Mouse (Mus musculus) C2C12 (cell line): Measurements from ENCODE around the gene B3galnt2. TPM values are rescaled to one million over a fixed set of nuclear protein-coding genes. Genes with fewer than 3 reads are reported as not detected.
"Not testable (repeated sequence)": the region's sequence is repeated elsewhere in the genome, so short reads cannot be mapped to it uniquely, and the experiment has no call there.

Experiments used
- H3K27me3 ChIP-seq: one replicate; pipeline ENCODE4 v1.6.1; 2011; ENCODE audit not compliant: control insufficient read depth, insufficient read depth, insufficient read length
- H3K36me3 ChIP-seq: one replicate; pipeline ENCODE4 v1.6.1; 2011; ENCODE audit not compliant: control insufficient read depth, insufficient read depth
- H3K4me3 ChIP-seq: one replicate; pipeline ENCODE4 v1.5.1; 2011; ENCODE audit warnings: mild to moderate bottlenecking, control low read depth; ENCODE audit not compliant: poor library complexity, insufficient read depth, severe bottlenecking
- H3K79me2 ChIP-seq: one replicate; pipeline ENCODE4 v1.6.1; 2011; ENCODE audit not compliant: control insufficient read depth, insufficient read depth
- H3K79me3 ChIP-seq: one replicate; pipeline ENCODE4 v1.6.1; 2011; ENCODE audit warnings: low read depth, control low read depth
- H3ac ChIP-seq: one replicate; pipeline ENCODE3; 2011; ENCODE audit warnings: low read depth; ENCODE audit not compliant: control insufficient read depth, insufficient read length
- CEBPB ChIP-seq: IDR thresholded peaks from one replicate; pipeline ENCODE4 v1.6.1; 2011; ENCODE audit warnings: low read depth, mild to moderate bottlenecking, control low read depth, moderate library complexity
- CTCF ChIP-seq: IDR thresholded peaks from one replicate; pipeline ENCODE4 v1.5.1; 2011; ENCODE audit not compliant: control insufficient read depth, insufficient read depth, insufficient read length
- FOSL1 ChIP-seq: IDR thresholded peaks from one replicate; pipeline ENCODE4 v1.8.0; 2011; ENCODE audit warnings: mild to moderate bottlenecking, low read length; ENCODE audit not compliant: poor library complexity, insufficient read depth, severe bottlenecking
- MAX ChIP-seq: IDR thresholded peaks from one replicate; pipeline ENCODE4 v1.6.1; 2011; ENCODE audit warnings: mild to moderate bottlenecking, control low read depth
- MYOD1 ChIP-seq: IDR thresholded peaks from one replicate; pipeline ENCODE4 v1.6.1; 2011; ENCODE audit warnings: low read depth; ENCODE audit not compliant: control insufficient read depth, insufficient read length
- MYOG ChIP-seq: IDR thresholded peaks from one replicate; pipeline ENCODE4 v1.6.1; 2011; ENCODE audit not compliant: control insufficient read depth, insufficient read length; ENCODE audit errors: extremely low read depth
- USF1 ChIP-seq: IDR thresholded peaks from one replicate; pipeline ENCODE4 v1.6.1; 2011; ENCODE audit warnings: low read depth, mild to moderate bottlenecking, control low read depth, moderate library complexity
- polyA plus RNA-seq: library from polyadenylated mRNA; unstranded; fragments of >200 nt; fragmentation: generic; extraction: Trizol; gene quantifications from one replicate; pipeline ENCODE4 v1.2.1, GENCODE M21; 2012; ENCODE audit warnings: missing spikeins

B3galnt2 gene
- polyA plus RNA-seq, 1 experiment: 16.8 TPM

DNA sequence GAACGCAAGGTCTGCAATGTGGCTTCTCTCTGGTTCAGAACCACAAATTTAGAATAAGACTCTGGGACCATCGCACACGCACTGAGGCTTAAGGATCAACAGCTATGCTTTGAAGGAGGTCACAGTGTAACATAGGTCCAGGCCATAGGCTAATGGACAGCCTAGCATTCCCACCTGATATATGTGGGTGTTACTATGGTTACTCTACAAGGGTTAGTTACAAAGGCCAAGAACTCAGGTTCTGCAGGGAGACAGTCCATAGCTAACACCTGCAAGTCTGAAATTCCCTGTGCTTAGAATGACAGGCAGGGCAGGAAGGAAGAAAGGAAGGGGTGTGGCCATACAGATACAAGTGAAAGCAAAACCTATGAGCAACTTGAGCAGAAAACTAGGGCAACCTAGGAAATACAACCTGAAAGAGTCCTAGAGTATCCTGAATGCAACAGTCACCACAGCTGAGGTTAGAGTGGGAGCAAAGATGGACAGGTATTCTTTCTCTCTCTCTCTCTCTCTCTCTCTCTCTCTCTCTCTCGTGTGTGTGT, 57.3 kb downstream of the B3galnt2 start:
- no peaks in the 10 kb centered on the region for H3K79me3 ChIP-seq
- no peak overlapping the region for H3K4me3 ChIP-seq
- TF ChIP-seq MAX (no peak), USF1 (no peak), MYOD1 (no peak), CTCF (no peak), MYOG (no peak), CEBPB (no peak), FOSL1 (no peak)
- H3K36me3 ChIP-seq: peaks cover 35% of the 10 kb centered on the region
- no peak overlapping the region for H3ac ChIP-seq
- no peaks in the 10 kb centered on the region for H3K27me3 ChIP-seq
- no peaks in the 10 kb centered on the region for H3K79me2 ChIP-seq

DNA sequence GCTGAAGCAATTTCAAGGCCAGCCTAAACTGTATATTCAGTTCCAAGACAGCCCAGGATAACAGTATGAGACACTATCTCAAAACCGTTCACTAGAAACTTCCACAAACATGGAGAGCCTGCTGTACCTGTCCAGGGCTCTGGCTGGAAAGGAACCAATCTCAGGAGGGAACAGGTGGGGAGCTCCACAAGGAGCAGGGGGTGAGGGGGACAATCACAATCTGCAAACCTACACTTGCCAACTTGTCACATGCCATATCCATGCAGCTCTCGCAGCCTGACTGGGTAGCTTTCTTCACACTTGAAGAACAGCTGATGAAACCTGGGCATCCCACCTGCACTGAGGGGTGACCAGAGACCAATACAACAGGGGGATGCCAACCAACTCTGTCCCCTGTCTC, 59.7 kb downstream of the B3galnt2 start:
- Histone ChIP-seq H3K4me3 (no peak overlapping the region), H3K27me3 (no peaks in the 10 kb centered on the region), H3K79me2 (no peaks in the 10 kb centered on the region), H3K79me3 (no peaks in the 10 kb centered on the region), H3K36me3 (peaks cover 51% of the 10 kb centered on the region), H3ac (no peak overlapping the region)
- TF ChIP-seq MYOD1: no peak

- Histone ChIP-seq H3K4me3 (no peak overlapping the region), H3K36me3 (peaks cover 51% of the 10 kb centered on the region), H3ac (no peak overlapping the region), H3K27me3 (no peaks in the 10 kb centered on the region), H3K79me2 (no peaks in the 10 kb centered on the region), H3K79me3 (no peaks in the 10 kb centered on the region)
- no peak for TF ChIP-seq CTCF
- no peak for TF ChIP-seq CEBPB
- no peak for TF ChIP-seq MAX
- TF ChIP-seq MYOG: no peak
- no peak for TF ChIP-seq MYOD1
- TF ChIP-seq FOSL1: no peak
- no peak for TF ChIP-seq USF1
Measured at GRCm38 (mm10) chr13:14014540-14014939, 60.3 kb downstream of the B3galnt2 start.

DNA sequence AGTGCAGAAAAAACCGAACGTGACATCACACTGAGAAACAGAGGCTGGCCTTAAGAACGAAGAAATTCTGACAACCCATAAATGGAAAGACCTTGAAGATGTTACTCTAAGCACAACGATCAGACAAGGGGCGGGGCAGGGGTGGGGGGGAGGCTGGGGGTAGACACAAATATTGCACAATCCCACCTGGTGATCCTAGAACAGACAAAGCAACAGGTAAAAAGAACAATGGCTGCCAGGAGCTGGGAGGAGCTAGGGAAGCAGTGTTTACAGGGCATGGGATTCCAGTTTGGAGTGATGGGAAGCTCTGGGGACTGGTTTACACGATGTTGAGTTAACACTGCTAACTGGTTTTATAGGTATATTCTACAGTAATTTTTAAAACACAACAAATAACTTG, 61.3 kb downstream of the B3galnt2 start:
- Histone ChIP-seq H3K36me3 (peaks cover 42% of the 10 kb centered on the region), H3K27me3 (no peaks in the 10 kb centered on the region)
- TF ChIP-seq MAX (no peak), CTCF (no peak), MYOD1 (no peak), MYOG (no peak), USF1 (no peak), CEBPB (no peak), FOSL1 (no peak)

DNA sequence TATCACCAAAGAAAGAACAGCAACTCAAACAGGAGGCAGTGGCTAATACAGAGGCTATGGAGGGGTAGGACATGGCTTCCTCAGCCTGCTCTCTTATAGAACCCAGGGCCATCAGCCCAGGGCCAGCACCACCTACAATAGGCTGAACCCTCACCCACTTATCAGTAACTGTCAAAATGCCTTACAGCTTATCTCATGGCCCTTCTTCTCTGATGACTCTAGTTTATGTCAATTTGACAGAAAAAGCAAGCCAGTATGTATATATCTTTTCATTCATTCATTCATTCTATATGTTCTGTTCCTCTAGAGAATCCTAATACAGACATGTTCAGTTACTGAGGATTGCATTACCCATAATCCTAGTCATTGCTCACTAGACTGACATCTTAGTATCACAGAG, 64.0 kb downstream of the B3galnt2 start:
- H3K79me2 ChIP-seq: no peaks in the 10 kb centered on the region
- H3K79me3 ChIP-seq: no peaks in the 10 kb centered on the region
- H3K27me3 ChIP-seq: no peaks in the 10 kb centered on the region
- H3ac ChIP-seq: no peak overlapping the region
- H3K36me3 ChIP-seq: peaks cover 36% of the 10 kb centered on the region
- H3K4me3 ChIP-seq: no peak overlapping the region
- TF ChIP-seq MAX: no peak
- no peak for TF ChIP-seq FOSL1
- no peak for TF ChIP-seq MYOD1
- TF ChIP-seq CEBPB: no peak
- TF ChIP-seq CTCF: no peak
- no peak for TF ChIP-seq MYOG
- no peak for TF ChIP-seq USF1

More for the DNA sequence above, 61.3 kb downstream of the B3galnt2 start:
- Histone ChIP-seq H3K79me2 (no peaks in the 10 kb centered on the region), H3ac (no peak overlapping the region), H3K4me3 (no peak overlapping the region), H3K79me3 (no peaks in the 10 kb centered on the region)

DNA sequence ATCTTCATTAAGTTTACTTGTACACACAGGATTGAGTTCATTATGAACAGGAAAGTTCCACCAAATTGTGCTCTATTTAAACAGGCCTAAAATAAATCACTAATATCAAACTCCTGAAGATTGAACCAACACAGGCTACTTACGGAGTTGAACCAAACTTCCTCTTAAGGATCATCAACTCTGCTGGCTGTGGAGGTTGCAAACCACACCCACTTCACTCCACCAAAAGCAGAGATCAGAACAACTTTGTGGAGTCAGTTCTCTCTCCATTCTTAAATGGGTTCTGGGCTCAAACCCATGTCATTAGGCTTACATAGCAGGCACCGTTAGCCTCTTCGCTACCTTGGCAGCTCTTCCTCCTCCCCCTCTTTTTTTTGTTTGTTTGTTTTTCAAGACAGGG, 64.6 kb downstream of the B3galnt2 start:
- Histone ChIP-seq H3K79me2 (no peaks in the 10 kb centered on the region), H3K4me3 (no peak overlapping the region), H3K36me3 (peaks cover 36% of the 10 kb centered on the region), H3ac (no peak overlapping the region), H3K79me3 (no peaks in the 10 kb centered on the region), H3K27me3 (no peaks in the 10 kb centered on the region)
- TF ChIP-seq FOSL1 (no peak), CTCF (no peak), MYOG (no peak), MAX (no peak), CEBPB (no peak), MYOD1 (no peak), USF1 (no peak)

DNA sequence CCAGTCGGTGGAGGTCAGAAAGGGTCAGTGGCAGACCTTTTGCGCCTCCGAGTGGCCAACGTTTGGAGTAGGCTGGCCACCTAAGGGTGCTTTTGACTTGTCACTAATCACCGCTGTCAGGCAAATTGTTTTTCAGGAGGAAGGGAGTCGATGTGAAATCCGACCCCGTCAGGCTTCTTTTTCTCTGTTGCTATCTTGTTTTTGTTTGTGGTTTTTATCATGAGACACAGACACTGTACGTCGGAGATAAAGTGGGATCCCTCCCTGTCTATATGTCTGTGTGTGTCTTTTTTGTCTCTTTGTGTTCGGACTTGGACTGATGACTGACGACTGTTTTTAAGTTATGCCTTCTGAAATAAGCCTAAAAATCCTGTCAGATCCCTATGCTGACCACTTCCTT, 67.1 kb downstream of the B3galnt2 start:
- H3K27me3 ChIP-seq, H3K4me3 ChIP-seq, H3K79me2 ChIP-seq, H3ac ChIP-seq, H3K79me3 ChIP-seq: not testable (repeated sequence)
- H3K36me3 ChIP-seq: peaks cover 29% of the 10 kb centered on the region
